Mouse (Mus musculus) thymus, postnatal 10 days (tissue): ENCODE measurements at regions not wholly inside any gene's neighbourhood (a gene's known extent, or its start where the extent isn't known, plus 50 kb on each side); places are given as distances from the start of the nearest gene placed in this dataset.

Experiments
- DNase-seq, 2 experiments: peaks; one replicate each; pipeline ENCODE4 v3.0.0; 2021; ENCODE audit warnings: low spot score in 2 of 2

DNA sequence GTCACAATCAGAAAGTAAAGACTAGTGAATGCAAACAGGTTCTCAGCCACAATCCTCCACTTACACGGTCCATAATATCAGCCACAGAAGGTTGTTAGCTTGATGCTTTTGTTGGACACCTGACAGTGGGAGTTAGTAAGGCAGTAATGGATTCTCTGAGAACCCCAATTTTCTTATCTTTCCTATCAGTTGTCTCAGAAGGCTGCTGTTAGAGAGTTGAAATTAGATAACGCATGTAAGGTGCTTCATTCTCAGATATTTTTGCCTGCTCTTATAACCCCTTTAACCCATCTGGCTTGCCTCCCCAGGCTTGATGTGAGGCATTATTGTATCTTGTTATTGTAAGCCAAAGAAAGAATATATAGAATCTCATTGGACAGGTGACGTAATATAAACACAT, 63.0 kb upstream of the Ube2e3 start:
- DNase-seq, result no peak

DNA sequence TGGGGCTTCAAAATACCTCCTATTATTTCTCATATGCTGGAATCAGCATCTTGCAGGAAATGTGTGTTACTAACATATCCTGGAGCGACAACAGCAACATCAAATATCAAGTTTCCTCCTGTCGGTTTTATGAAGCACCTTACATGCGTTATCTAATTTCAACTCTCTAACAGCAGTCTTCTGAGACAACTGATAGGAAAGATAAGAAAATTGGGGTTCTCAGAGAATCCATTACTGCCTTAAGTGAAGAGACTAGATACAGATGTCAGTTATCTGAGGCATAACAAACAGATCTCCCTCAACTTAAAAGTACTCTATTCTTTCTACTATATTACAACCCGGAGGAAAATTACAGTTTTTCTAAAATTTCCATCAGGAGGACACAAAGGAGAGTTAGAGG, 64.4 kb upstream of the Ube2e3 start:
- no peak for DNase-seq

- no peak for DNase-seq
Observed at GRCm38 (mm10) chr2:78795446-78795845, 72.5 kb upstream of the Ube2e3 start.

GRCm38 (mm10) chr2:78794734-78795133, 73.2 kb upstream of the Ube2e3 start:
- DNase-seq, result no peak

- DNase-seq, result no peak
Observed at GRCm38 (mm10) chr2:78789124-78789523, 78.8 kb upstream of the Ube2e3 start.

DNA sequence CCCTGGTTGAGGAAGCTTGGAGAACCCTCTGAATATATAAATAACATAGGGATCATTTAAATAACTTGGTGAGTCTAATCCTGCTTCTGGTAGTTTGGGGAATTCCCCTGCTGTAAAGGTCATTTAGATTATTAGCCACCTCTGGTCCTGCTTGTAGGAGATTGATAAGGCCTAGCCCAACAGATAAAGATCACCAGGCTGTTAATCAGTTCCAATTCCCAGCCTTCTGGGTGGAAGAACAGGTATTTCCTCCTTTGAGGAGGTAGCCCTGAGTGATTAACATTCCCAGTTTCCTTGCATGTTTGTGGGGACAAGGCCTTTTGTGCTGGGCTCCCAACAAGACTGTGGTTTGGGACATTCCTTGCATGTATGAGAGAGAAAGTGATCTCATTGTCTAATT, 79.7 kb upstream of the Ube2e3 start:
- DNase-seq, result no peak

DNA sequence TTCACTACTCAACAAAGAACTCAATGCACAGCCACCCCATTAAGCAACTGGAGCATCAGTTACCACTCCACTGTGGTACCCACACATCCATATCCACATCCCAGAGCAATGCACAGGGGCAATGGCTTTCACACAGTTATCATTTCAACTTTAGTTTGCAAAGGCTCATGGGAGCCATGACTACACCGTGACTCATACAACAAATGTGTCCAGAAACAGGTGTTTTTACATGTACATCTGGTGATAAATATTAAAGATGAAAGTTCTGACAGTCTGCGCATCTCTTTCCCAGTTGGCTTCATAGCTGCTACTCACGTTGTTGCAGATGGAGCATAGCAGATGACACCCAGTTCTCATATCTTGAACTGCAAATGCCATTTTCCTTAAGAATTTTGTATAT, 88.0 kb upstream of the Ube2e3 start:
- no peak for DNase-seq

GRCm38 (mm10) chr2:78777589-78777988, 90.3 kb upstream of the Ube2e3 start:
- DNase-seq, result no peak

- no peak for DNase-seq
Observed at GRCm38 (mm10) chr2:78754362-78754761, 113.6 kb upstream of the Ube2e3 start.

GRCm38 (mm10) chr2:78753918-78754317, 114.0 kb upstream of the Ube2e3 start:
- DNase-seq, result no peak

DNA sequence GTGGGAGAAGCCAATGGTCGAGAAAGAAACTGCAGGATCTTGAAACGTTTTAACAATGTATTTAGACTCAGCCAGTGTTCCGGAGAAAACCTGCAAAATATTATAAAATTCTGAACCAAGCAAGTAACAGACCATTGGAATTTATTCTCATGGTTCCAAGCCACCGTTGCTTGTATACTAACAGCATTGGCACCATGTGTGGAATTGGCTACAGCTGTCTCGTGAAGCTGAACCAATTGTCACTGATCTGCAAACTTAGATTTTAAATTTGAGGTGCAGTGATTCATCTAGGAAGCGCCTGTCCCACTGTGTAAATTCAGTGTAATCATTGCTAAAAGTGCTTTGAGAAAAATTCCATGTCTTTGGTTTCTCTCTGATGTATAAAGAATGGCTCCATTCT, 137.8 kb upstream of the Ube2e3 start:
- no peak for DNase-seq

- DNase-seq, result no peak
Observed at GRCm38 (mm10) chr2:78726060-78726459, 141.9 kb upstream of the Ube2e3 start.

- DNase-seq, result no peak
Observed at GRCm38 (mm10) chr2:78724416-78724815, 143.5 kb upstream of the Ube2e3 start.

GRCm38 (mm10) chr2:78723423-78723822, 144.5 kb upstream of the Ube2e3 start:
- DNase-seq, result no peak

DNA sequence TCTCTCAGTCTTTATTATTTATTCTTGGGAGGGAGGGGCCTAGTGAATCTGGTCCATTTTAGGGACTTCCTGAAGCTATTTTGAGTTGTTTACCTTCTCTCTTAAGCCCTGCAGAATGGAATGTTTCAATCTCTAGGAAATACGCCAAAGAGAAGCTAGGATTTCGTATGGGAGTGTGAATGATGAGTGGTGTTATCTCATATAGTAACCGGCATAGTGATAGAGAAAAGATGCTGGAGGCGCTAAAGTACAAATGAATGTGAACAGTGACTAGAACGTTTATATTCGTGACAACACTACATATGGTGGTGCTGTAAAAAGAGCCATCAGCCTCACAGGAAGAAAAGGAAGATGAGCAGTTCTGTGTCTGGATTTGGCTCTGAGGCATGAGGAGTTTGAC, 145.2 kb upstream of the Ube2e3 start:
- no peak for DNase-seq

- DNase-seq, result no peak
Observed at GRCm38 (mm10) chr2:78718550-78718949, 149.4 kb upstream of the Ube2e3 start.

DNA sequence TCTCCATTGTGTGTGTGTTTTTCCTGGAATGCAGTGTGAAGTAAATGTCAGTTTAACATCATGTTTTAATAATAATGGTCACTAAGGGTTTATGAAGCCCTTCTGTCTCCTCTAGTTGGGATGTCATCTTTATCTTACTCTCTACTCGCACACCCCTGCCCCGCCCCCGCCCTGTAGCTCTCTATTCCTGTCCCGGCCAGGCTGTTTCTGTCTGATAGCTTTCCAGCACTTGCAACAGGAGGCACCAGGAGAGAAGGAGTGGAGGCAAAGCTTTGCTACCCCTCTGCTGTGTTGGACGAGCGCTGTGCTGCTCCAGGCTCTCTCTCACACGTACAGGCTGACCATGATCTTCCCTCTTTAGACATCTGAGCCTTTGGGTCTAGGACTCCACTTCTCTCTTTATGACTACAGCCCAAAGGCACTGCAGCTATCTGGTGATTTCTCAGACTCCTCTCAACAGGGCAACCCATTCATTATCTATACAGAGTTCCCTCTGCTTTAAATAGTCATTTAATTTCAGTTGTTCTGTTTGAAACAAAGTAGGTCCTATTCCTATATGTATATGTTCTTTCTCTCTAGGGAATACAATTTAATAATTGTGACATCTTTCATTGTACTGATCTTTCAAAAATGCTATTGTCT, 151.6 kb upstream of the Ube2e3 start:
- DNase-seq, result no peak

DNA sequence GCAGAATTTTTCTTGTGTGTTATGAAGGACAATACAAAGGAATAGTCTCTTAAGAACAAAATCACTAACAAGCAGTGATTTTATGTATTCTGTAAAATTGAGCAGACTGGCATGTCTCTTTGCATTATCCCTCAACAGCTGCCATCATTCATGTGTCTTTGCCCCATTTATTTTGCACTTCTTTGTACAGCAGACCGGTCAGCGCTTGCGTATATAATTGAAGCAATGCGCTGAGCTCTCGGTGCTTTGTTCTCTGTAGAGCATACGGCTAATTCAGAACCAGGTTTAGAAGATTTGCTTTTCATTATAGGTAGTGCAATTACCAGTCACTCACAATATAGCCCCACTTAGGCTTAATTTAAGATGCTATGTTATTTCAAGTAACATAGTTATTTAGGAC, 173.1 kb upstream of the Ube2e3 start:
- no peak for DNase-seq

- no peak for DNase-seq
Observed at GRCm38 (mm10) chr2:78656668-78657067, 211.3 kb upstream of the Ube2e3 start.

GRCm38 (mm10) chr2:78655156-78655855, 212.6 kb upstream of the Ube2e3 start:
- DNase-seq, result no peak

GRCm38 (mm10) chr2:78651549-78651948, 216.4 kb upstream of the Ube2e3 start:
- no peak for DNase-seq

GRCm38 (mm10) chr2:78640361-78640760, 227.6 kb upstream of the Ube2e3 start:
- no peak for DNase-seq

DNA sequence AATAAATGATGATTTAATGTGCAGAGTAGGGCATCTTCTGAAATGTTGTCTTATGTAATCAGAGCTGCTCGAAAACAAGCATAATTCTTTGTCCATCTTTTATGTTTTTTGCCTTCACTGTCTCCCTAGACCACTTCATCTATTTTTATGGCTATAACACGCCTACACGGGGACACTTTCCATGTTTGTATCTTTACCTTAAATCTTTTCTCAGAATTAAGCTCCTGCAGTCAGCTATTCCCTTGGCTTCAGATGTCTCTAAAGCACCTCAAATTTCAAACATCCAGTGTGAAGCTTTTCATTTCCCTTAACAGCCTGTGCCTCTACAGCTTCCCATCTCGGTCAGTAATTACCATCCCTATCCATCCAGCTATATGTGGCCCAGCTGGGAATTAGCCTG, 242.7 kb upstream of the Ube2e3 start:
- DNase-seq, result no peak

DNA sequence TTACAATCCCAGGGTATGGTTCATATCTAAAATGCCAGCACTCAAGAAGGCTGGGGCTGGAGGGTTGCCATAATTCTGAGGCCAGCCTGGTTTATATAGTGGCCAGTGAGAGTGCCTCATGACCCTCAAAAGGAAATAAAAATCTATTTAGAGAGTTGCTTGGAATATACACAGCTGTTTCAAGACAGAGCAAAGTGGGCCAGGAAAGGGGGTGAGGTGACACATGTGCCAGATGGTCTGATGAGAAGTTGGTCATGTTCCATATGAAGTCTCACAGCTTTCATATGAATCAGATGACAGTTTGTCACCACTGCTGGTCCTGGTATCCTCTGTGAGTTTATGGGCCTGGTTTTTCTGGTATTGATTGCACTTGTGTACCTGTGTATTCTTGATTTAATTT, 261.5 kb upstream of the Ube2e3 start:
- DNase-seq, result no peak
